Mouse (Mus musculus) gonadal fat pad, adult 2 months (tissue): Measurements from ENCODE around the gene Eif4g3. TPM values are rescaled to one million over a fixed set of nuclear protein-coding genes. Genes with fewer than 3 reads are reported as not detected.

Experiments
- DNase-seq: peaks from one replicate; pipeline ENCODE4 v3.0.0-alpha.2; 2012; ENCODE audit warnings: low read depth
- polyA plus RNA-seq: library from polyadenylated mRNA; depleted of rRNA; stranded (reverse); fragments of >200 nt; gene quantifications from 2 replicates; pipeline ENCODE4 v1.2.3, GENCODE M21; 2012

Gene Eif4g3
- polyA plus RNA-seq, 1 experiment, result 40.9 TPM

DNA sequence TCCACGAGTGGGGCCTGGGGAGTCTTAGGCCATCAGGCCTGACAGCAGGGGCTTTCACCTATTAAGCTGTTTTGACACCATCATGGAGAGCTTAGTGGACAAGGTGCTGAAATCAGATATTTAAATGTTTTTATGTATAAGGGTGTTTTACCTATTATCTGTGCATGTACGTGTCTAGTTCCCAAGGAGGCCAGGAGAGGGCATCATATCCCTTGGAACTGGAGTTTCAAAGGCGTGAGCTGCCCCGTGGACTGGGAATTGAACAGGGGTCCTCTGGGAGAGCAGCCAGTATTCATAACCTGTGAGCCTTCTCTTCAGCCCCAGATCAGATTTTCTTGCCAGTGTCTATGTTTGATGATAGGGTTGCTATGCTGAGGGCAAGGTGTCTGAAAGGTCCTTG, 2.4 kb upstream of the Eif4g3 start:
- no peak for DNase-seq

DNA sequence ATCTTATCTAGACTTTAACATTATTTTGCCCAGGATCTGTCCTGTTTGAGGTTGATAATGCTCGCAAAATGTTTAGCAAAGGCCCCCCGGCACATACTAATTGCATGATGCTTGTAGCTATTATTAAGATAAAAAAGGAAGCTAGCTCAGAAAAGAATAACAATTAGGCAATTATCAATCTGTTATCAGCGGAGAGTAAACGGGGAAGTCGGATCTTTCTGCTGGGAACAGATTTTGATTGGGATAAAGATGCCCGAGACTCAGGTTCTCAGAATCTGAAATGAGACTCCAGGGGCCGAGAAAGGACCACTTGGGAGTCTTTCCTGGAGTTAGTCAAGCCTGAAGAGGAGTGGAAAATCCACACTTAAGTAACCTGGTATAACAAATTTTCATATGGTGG, 1.6 kb upstream of the Eif4g3 start:
- DNase-seq, result no peak

DNA sequence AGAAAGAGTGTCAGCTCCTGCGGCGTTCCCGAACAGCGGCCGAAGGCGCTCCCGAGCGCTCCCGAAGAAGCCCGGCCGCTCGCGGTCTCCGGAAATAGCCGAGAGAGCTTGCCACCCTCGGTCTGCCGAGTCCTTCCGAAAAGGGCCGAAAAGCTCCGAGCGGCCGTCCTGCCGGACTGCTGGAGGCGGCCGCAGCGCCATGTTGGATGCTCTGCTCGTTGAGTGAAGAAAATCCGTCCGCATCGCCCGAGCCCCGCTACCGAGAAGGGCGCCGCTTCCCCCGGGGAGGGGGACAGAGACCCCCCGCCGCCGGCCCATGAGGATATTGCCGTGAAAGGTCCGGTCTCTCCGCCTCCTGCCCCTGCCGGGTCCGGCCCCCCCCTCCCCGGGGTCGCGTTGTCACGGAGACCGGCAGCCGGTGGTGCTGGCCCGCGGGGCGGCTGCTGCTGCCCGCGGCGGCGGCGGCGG, 503 bp downstream of the Eif4g3 start:
- no peak for DNase-seq

DNA sequence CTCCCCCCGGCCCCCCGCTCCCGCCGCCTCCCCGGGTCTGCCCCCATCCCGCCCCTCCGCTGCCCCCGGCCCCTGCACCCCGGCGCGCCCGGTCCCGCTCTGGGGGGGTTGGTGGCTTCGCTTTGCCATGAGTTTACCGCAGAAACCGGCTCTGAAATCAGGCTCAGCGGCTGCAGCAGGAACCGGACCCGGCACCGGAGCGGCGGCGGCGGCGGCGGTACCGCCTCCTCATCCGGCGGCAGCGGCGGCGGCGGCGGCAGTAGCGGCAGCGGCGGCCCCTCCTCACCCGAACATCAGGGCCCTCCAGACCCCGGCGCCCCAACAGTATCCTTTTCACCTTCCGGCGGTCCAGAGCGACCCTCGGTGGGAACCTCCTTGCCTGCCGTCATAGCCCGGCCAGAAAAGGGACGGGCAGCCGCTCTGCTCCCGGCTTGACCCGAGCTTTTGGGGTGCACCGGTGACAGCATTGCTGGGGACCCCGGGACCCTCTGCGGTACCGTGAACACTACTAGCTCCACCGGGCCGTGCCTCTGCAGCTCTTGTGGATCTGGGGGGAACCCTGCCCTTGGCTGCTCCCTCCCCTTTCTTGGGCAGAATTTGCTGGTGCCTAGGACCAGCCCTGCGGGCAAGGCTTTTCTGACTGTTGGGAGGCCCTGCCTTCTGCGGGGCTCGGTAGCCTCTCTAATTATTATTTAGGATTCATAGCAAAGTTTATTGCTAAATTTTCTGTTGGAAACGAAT, 1.2 kb downstream of the Eif4g3 start:
- DNase-seq, result no peak

DNA sequence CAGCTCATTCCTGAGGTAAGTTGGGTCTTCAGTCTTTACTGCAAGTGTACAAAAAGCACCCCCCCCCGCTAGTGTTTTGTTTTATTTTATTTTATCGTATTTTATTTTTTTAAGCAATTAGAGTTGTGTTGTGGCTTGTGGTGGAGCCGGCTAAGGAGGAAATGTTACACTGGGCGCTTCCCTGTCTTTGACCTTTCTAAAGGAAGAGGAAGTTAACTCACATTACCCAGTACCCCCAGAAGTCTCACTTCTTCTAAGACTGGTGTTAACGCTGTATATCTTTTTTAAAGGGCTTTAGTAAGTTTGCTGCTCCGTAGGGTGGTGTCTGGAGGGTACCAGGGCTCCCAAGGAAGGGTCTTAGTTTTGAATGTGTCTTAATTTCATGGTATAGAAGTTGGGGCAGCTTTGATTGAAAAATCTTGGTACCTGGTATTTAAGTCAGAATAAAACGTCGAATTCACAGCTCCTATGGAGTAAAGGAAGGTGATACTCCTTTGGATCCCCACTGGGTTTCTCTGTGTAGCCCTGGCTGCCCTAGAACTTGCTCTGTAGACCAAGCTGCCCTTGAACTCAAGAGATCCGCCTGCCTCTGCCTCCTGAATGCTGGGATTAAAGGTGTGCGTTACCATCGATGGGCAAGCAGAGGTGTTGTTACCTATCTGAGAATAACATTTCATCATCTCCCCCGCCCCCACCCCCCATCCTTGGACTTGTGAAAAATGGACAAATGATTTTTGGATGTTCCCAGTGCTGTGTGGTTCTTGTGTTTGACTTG, 1.9 kb downstream of the Eif4g3 start:
- no peak for DNase-seq

DNA sequence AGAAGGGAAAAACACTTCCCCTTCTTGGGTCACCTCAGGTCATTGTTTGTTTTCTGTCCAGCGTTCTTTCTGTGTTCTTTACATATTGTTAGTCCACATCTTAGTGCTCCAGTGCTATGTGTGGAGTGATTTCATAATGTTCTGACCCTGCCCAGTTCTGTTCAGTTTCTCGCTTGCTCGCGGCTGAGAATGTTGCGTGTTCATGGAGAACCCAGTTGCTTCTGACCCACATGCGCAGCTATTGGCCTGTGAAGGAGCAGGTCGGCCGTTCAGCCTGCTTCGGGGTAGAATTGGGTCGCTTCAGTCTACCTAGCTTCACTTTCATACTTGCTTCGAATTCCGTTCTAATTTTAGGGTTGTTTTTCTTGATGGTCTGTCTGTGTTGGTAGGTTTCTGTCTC, 2.6 kb downstream of the Eif4g3 start:
- no peak for DNase-seq

DNA sequence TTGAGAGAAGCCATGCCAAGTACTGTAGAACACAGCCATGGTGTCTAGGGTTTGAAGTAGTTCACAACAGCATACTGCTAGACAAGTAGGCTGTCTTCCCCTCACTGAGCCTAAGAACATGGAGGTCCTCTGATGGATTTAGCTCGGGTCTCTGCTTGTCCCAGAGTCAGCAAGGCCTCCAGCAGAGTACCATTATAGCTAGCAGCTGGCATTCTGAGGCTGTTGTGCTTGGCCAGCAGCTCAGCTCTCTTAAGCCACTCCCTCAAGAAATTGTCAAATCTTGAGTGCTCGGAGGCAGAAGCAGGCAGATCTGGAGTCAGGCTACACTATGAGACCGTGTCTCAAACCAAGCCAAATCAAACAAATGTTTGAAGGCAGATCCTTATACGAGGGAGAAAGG, 5.4 kb downstream of the Eif4g3 start:
- no peak for DNase-seq

DNA sequence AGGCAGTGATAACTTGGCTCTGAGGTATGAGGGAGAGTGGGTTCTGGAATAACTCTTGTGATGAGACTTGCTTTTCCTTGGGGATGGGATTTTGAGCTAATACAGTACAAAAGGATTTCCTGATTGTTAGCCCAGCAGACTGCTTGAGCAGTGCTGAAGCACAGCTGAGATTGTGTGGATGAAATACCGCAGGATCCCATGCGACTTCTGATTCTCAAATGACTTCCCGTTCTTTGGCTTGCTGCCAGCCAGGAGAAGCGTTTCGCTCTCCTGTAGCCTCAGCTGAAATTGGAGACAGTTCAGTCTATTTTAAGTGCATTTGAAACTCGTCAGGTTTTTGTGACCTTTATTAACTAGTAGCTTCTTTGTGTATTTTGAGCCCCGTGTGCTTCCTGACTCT, 7.9 kb downstream of the Eif4g3 start:
- DNase-seq, result no peak

DNA sequence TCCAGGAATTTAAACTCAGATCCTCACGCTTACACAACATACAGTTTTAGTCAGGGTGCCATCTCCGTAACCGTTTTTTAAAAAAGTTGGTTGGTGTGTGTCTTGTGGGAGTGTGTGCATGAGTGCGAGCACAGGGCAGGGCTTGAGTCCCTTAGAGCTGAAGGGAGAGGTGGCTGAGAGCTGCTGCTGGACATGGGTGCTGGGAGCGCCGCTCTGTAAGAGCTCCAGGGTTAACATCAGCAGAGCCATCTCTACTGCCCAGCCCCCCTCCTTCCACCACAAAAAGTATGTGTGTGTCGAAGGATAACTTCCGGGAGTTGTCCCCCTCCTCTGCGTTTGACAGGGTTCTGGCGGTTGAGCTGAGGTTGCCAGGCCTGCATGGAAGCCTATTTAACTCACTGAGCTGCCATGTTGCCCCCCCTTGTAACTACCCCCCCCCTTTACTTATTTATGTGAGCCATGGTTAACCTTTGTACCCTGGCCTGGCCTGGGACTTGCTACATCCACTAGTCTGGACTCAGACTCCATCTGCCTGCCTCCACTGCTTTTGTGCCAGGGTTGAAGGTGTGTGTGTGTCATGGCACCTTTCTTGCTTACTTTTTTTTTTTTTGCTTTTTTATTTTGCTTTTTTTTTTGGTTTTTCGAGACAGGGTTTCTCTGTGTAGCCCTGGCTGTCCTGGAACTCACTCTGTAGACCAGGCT, 11.2 kb downstream of the Eif4g3 start:
- no peak for DNase-seq

DNA sequence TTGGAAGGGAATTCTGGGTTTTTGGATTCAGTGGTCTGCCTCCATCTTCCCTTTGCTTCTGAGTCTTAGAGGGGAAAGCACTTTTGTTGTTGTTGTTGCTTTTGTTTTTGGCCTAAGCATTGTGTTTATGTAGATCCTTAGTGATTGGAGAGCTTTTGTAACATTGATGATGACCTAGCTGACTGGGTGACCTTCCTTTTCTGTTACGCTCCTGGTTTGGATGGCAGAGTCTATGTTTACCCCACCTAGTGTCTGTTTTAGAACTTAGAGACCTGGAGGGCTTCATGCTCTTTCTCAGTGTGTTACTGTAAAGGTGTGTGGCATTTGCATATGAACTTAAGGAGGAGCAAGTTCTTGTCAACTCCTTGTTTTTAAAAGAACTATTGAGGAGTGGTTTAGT, 13.0 kb downstream of the Eif4g3 start:
- DNase-seq, result no peak

DNA sequence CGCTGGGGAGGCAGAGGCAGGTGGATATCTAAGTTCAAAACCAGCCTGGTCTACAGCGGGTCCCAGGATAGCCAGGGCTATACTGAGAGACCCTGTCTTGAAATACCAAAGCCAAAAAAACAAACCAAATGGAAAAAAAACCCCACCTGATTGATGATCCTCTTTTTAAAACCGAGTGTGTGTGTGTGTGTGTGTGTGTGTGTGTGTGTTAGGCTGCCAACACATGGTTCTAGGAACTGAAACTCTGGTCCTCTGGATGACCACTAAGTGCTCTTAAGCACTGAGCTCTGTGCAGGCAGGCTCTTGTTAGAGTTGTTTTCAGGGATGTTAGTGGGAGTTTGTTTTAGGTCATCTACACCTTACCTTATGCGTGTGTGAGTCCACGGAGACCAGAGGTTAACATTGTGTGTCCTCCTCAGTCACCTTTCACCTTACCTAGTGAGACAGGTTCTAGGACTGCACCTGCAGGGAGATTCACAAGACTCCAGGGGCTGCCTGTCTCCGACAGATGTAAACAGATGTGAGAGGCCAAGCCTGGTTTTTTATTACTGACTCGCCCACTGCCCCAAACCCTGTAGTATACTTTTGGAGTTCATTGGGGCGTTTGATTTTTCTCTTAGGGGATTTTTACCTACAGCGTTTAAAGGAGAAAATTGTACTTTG, 14.3 kb downstream of the Eif4g3 start:
- DNase-seq, result no peak

DNA sequence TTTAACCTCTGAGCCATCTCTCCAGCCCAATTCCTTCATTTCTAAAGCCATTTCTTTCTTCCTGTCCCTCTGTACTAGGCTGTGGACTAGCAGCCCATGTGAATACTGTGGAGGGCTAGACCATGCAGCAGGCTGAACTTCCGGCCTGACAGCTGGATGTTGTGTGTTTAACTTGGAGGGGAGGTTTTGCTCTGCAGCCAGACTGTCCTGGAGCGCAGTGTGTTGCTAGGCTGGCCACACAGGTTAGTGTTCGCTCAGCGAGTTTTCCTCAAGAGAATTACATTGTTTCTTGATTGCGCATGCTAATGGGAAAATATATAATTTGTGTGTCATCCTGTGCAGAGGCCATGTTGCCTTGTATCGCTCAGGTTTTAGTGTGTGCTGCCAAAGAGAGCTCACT, 15.8 kb downstream of the Eif4g3 start:
- no peak for DNase-seq

DNA sequence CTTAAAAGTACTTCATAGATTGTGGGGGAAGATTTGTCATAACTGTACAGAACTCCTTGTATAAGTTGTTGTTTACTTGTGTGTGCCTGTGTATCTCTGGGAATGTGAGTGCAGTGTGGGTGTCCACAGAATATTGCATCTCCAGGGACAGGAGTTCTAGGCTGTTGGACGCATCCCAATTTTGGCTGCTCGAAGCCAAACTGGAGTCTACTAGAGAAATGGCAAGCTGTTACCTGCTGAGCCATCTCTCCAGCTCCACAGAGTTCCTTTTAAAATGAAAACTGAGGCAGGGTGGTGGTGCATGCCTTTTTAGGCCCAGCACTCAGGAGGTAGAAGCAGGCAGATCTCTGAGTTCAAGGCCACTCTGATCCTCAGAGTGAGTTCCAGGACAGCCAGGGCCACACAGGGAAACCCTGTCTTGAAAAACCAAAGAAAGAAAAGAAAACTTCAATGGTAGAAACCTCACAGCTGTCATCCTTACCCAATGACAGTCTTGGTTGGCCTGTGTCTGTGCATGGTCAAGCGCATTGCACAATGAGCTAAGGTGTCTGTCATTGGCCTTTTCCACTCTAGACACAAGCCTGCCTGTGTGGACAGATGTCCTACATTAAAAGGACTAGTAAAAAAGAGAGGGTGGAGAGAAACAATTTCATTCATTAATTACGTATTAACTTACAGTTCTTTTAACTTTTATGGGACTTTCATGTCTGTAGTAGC, 17.1 kb downstream of the Eif4g3 start:
- no peak for DNase-seq

DNA sequence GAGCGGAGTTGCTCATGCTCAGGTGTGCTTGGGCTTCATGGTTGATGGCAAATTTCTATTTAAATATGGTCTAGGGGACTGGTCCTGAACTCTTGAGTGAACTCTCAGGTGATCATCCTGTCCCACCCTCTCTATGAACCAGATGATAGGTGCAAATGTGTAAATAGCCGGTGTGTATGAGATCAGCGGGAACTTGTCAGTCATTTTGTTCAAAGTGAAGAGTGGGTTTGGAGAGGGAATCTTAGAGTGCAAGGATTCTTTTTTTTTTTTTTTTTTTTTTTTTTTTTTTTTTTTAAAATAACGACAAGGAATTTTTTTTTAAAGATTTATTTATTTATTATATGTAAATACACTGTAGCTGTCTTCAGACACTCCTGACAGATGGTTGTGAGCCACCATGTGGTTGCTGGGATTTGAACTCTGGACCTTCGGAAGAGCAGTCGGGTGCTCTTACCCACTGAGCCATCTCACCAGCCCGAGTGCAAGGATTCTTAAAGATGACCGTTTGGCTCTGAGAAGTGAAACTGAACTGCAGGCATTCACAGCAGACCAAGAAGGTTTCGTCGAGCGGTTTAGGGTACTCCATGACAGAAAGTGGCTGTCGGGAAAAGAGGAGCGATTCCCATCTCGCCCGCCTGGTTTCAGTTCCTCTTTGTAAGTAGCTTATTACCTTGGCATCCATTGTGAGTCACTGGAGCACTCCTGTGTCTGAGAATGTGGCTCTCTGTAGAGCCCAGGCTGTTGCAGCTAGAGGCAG, 21.1 kb downstream of the Eif4g3 start:
- no peak for DNase-seq

DNA sequence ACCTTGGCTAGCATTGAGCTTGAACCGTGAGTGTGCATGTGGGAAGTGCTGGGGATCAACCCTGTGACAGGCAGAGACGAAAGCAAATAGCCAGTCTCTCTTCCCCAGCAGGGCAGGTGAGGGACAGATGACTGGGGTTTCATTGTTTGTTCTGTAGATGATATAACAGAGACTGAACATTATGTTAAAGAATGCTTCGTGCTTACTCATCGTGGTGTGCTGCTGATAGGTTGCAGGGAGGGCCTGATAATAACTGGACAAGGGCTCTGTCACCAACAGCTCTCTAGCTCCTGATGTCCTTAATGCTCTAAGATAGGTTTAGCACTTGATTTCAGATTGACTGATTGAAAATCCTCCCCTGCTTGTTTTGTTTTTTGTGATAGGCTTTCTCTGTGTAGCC, 23.1 kb downstream of the Eif4g3 start:
- DNase-seq, result no peak

DNA sequence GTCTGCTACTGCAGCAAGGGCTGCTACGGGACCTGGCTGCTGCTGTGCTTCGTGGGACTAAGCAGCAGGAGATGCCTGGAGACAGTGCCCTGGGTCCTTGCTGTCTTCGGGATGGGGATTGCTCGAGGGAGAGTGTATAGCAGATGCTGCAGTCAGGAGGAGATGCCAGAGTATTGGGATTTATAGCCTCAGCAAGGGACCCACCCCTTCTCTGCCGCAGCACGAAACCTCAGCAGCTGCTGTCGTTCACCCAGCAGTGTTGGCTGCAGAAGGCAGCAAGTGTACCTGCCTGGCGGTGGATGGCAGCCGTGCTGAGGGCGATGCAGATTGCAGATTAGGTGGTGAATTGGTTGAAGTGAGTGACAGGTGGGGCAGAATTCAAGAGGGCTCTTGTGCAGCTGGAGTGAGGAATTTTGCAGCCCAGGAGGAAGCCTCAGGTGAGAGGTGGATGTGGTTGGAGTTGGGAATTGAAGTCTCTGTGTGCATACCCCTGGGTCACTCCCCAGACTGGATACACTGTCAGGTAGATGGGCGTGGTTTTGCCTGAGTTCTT, 24.3 kb downstream of the Eif4g3 start:
- DNase-seq, result no peak

DNA sequence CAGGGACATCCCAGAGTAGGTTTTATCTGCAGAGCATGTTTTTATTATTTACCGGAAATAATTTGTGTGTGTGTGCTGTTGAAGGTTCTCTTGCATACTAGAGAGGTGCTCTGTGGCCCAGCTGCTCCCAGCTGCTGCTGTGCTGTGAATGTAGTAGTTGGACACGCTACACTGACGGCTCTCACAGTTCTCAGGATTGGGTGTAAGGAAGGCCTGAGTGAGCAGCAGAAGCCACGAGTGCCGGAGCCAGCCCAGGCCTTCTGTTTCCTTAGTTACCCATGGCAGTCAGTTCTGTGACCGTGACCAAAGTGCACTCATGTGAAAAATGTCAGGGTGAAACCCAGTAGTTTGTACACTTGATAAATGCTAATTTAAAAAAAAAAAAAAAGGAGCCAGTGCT, 25.2 kb downstream of the Eif4g3 start:
- DNase-seq, result no peak

DNA sequence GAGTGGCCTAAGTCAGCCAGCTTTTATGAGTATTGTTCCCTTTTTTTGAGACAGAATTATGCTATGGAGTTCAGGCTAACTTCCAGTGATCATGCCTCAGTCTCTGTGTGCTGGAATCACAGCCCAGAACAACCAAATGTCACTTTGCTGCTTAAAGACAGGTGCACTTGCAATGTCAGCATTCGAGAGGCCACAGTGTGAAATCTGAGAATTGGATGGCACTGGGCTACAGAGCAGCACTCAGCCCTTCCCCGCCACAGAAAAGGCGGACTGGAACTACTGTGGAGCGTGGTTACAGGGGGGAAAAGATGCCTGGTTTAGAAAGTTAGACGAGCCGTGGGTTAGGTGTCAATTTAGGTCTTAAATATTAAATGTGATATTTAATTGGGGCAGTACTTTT, 27.4 kb downstream of the Eif4g3 start:
- DNase-seq, result no peak

DNA sequence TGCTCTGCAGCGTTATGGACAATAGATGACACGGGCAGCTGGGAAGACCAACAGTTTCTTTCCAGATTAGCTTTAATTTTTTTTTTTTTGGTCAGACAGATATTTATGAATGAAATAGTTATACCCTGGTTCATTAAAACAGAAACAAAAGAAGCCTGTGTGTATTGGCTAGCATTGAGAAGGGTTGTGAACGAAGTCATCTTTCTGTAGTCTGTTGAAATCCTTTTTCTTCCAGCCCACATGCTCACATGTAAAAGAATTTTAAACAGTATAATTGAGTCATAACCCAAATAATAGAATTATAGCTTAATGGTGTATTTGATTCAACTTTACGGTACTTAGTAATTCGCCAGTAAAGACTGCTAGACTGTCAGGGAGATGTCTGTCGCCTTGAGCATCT, 28.8 kb downstream of the Eif4g3 start:
- no peak for DNase-seq

DNA sequence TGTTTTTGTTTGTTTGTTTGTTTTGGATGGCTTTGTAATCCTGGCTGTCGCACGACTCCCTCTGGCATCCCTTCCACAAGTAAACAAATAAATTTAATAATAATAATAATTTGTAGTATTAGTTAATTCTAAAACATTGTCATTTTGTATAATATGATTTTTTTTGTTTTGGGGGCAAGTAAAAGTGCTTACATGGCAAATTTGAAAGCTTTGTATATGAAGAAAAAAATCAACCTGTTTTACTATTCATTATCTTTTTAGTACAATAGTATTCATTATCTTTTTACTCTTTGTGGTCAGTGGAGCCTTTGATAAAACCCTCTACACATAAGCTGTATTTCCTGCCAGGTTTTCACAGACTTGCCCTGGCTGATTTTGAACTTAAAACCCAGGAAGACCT, 29.9 kb downstream of the Eif4g3 start:
- DNase-seq, result no peak
